Mouse (Mus musculus): ENCODE results near the gene Tigit. TPM values are rescaled to one million over a fixed set of nuclear protein-coding genes. Genes with fewer than 3 reads are reported as not detected.

The Tigit gene
- not detected in 2 replicates for polyA plus RNA-seq (2014; fragmentation: Nextera tagmentation; extraction: Ambion mirVana)

GRCm38 (mm10) chr16:43663978-43664579, at the start of gene Tigit:
Tigit (minus strand) TSS chr16:43664146.
- Histone ChIP-seq H3K9ac (replicated peaks; ENCODE audit: low read depth, low read length) (no peak within 1 kb of the TSS), H3K4me3 (ENCODE audit: low read depth, low read length) (no peak within 1 kb of the TSS), H3K9me3 (ENCODE audit: control insufficient read depth, low read depth, low read length) (no peaks in the 10 kb centered on the region), H3K4me1 (ENCODE audit: control insufficient read depth, insufficient read depth, low read length) (no peaks in the 10 kb centered on the region), H3K27me3 (ENCODE audit: control insufficient read depth, insufficient read depth, low read length) (no peaks in the 10 kb centered on the region), H3K4me2 (replicated peaks; ENCODE audit: low read depth, low read length) (no peak within 1 kb of the TSS), H3K27ac (ENCODE audit: low read length) (no peak within 1 kb of the TSS), H3K36me3 (ENCODE audit: control insufficient read depth, insufficient read depth, low read length) (no peaks in the 10 kb centered on the region)
- WGBS = 57% methylated on average over 7 of the region's 7 CpGs
- ATAC-seq (ENCODE audit: insufficient number of reproducible peaks, insufficient read depth, low FRiP score, low read depth) = no peak

DNA sequence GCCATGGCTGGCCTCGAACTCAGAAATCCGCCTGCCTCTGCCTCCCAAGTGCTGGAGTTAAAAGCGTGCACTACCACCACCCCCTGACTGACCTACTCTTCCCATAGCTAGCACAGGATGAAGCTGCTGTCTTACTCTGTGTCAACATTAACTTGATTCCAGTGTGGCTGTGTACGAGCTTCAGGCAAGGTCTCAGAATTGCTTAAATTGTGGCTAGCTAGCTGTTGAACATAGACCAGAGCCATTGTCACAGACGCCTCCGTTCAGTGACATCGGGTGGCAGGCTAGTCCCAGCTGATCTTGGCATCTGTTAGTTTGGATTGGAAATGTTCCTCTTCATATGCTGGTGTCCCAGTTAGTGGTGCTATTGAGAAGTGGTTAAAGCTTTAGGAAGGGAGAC, 47.4 kb upstream of the Tigit start:
- H3K36me3 ChIP-seq (ENCODE audit: control insufficient read depth, insufficient read depth, low read length) = no peaks in the 10 kb centered on the region
- no peak overlapping the region for H3K4me2 ChIP-seq (replicated peaks; ENCODE audit: low read depth, low read length)
- ATAC-seq (ENCODE audit: insufficient number of reproducible peaks, insufficient read depth, low FRiP score, low read depth) = no peak
- H3K27me3 ChIP-seq (ENCODE audit: control insufficient read depth, insufficient read depth, low read length) = no peaks in the 10 kb centered on the region
- no peaks in the 10 kb centered on the region for H3K9me3 ChIP-seq (ENCODE audit: control insufficient read depth, low read depth, low read length)
- H3K27ac ChIP-seq (ENCODE audit: low read length) = no peak overlapping the region
- 92% methylated on average over 7 of the region's 7 CpGs for WGBS
- no peaks in the 10 kb centered on the region for H3K4me1 ChIP-seq (ENCODE audit: control insufficient read depth, insufficient read depth, low read length)
- H3K4me3 ChIP-seq (ENCODE audit: low read depth, low read length) = no peak overlapping the region
- H3K9ac ChIP-seq (replicated peaks; ENCODE audit: low read depth, low read length) = no peak overlapping the region

GRCm38 (mm10) chr16:43710651-43711050, 46.7 kb upstream of the Tigit start:
- WGBS = 80% methylated on average over 11 of the region's 11 CpGs
- H3K4me1 ChIP-seq (ENCODE audit: control insufficient read depth, insufficient read depth, low read length) = no peaks in the 10 kb centered on the region
- no peaks in the 10 kb centered on the region for H3K27me3 ChIP-seq (ENCODE audit: control insufficient read depth, insufficient read depth, low read length)
- ATAC-seq (ENCODE audit: insufficient number of reproducible peaks, insufficient read depth, low FRiP score, low read depth) = no peak
- no peak overlapping the region for H3K9ac ChIP-seq (replicated peaks; ENCODE audit: low read depth, low read length)
- no peaks in the 10 kb centered on the region for H3K9me3 ChIP-seq (ENCODE audit: control insufficient read depth, low read depth, low read length)
- no peaks in the 10 kb centered on the region for H3K36me3 ChIP-seq (ENCODE audit: control insufficient read depth, insufficient read depth, low read length)
- no peak overlapping the region for H3K4me3 ChIP-seq (ENCODE audit: low read depth, low read length)
- H3K27ac ChIP-seq (ENCODE audit: low read length) = no peak overlapping the region
- H3K4me2 ChIP-seq (replicated peaks; ENCODE audit: low read depth, low read length) = no peak overlapping the region

GRCm38 (mm10) chr16:43710134-43710475, 46.2 kb upstream of the Tigit start:
- no peak overlapping the region for H3K4me2 ChIP-seq (replicated peaks; ENCODE audit: low read depth, low read length)
- H3K9ac ChIP-seq (replicated peaks; ENCODE audit: low read depth, low read length) = no peak overlapping the region
- no peak overlapping the region for H3K27ac ChIP-seq (ENCODE audit: low read length)
- ATAC-seq (ENCODE audit: insufficient number of reproducible peaks, insufficient read depth, low FRiP score, low read depth) = no peak
- WGBS = 73% methylated on average over 6 of the region's 6 CpGs
- H3K4me3 ChIP-seq (ENCODE audit: low read depth, low read length) = no peak overlapping the region
- H3K4me1 ChIP-seq (ENCODE audit: control insufficient read depth, insufficient read depth, low read length) = no peaks in the 10 kb centered on the region
- H3K9me3 ChIP-seq (ENCODE audit: control insufficient read depth, low read depth, low read length) = no peaks in the 10 kb centered on the region
- no peaks in the 10 kb centered on the region for H3K36me3 ChIP-seq (ENCODE audit: control insufficient read depth, insufficient read depth, low read length)
- H3K27me3 ChIP-seq (ENCODE audit: control insufficient read depth, insufficient read depth, low read length) = no peaks in the 10 kb centered on the region

DNA sequence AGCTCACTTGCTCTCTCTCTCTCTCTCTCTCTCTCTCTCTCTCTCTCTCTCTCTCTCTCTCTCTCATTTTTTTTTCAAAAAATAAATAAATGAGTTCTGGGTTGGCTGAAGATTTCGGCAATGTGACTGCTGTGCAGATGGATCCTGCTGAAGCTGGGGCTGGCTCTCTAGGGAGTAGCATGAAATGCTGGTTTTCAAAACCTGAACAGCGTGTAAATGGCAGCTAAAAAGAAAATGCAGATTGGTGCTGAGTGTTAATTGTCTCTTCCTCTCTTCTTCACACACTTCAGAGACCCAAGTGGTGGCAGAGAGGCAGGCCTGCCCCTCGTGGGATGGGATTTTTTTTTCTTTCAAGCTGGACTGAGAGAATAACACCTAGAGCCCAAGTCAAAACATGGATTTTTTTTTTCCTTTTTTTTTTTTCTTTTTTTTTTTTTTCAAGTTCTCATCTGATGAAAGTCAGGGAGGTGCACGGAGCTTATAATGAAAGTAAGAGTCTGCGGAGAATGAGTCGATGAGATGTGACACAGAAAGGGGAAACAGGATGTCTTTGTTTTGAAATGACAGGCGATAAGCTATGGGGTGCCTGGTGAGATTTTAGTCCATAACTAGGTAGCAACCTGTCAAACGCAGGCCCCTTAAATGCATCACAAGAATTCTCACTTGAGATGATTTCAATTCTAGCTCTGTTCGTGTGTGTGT, 45.6 kb upstream of the Tigit start:
- Histone ChIP-seq H3K27me3 (ENCODE audit: control insufficient read depth, insufficient read depth, low read length) (no peaks in the 10 kb centered on the region), H3K27ac (ENCODE audit: low read length) (no peak overlapping the region), H3K36me3 (ENCODE audit: control insufficient read depth, insufficient read depth, low read length) (no peaks in the 10 kb centered on the region), H3K4me1 (ENCODE audit: control insufficient read depth, insufficient read depth, low read length) (no peaks in the 10 kb centered on the region), H3K9ac (replicated peaks; ENCODE audit: low read depth, low read length) (no peak overlapping the region), H3K4me3 (ENCODE audit: low read depth, low read length) (no peak overlapping the region), H3K4me2 (replicated peaks; ENCODE audit: low read depth, low read length) (no peak overlapping the region), H3K9me3 (ENCODE audit: control insufficient read depth, low read depth, low read length) (no peaks in the 10 kb centered on the region)
- WGBS = 52% methylated on average over 9 of the region's 9 CpGs
- ATAC-seq (ENCODE audit: insufficient number of reproducible peaks, insufficient read depth, low FRiP score, low read depth) = no peak

GRCm38 (mm10) chr16:43709062-43709413, 45.1 kb upstream of the Tigit start:
- H3K4me1 ChIP-seq (ENCODE audit: control insufficient read depth, insufficient read depth, low read length) = no peaks in the 10 kb centered on the region
- 65% methylated on average over 15 of the region's 15 CpGs for WGBS
- no peak overlapping the region for H3K27ac ChIP-seq (ENCODE audit: low read length)
- H3K9ac ChIP-seq (replicated peaks; ENCODE audit: low read depth, low read length) = no peak overlapping the region
- no peaks in the 10 kb centered on the region for H3K9me3 ChIP-seq (ENCODE audit: control insufficient read depth, low read depth, low read length)
- H3K27me3 ChIP-seq (ENCODE audit: control insufficient read depth, insufficient read depth, low read length) = no peaks in the 10 kb centered on the region
- no peak for ATAC-seq (ENCODE audit: insufficient number of reproducible peaks, insufficient read depth, low FRiP score, low read depth)
- H3K4me3 ChIP-seq (ENCODE audit: low read depth, low read length) = no peak overlapping the region
- no peak overlapping the region for H3K4me2 ChIP-seq (replicated peaks; ENCODE audit: low read depth, low read length)
- no peaks in the 10 kb centered on the region for H3K36me3 ChIP-seq (ENCODE audit: control insufficient read depth, insufficient read depth, low read length)

GRCm38 (mm10) chr16:43708335-43709061, 44.6 kb upstream of the Tigit start:
- H3K4me1 ChIP-seq (ENCODE audit: control insufficient read depth, insufficient read depth, low read length) = no peaks in the 10 kb centered on the region
- no peak overlapping the region for H3K4me3 ChIP-seq (ENCODE audit: low read depth, low read length)
- 66% methylated on average over 13 of the region's 13 CpGs for WGBS
- H3K27ac ChIP-seq (ENCODE audit: low read length) = no peak overlapping the region
- no peaks in the 10 kb centered on the region for H3K27me3 ChIP-seq (ENCODE audit: control insufficient read depth, insufficient read depth, low read length)
- no peak for ATAC-seq (ENCODE audit: insufficient number of reproducible peaks, insufficient read depth, low FRiP score, low read depth)
- H3K36me3 ChIP-seq (ENCODE audit: control insufficient read depth, insufficient read depth, low read length) = no peaks in the 10 kb centered on the region
- H3K9ac ChIP-seq (replicated peaks; ENCODE audit: low read depth, low read length) = no peak overlapping the region
- H3K4me2 ChIP-seq (replicated peaks; ENCODE audit: low read depth, low read length) = no peak overlapping the region
- no peaks in the 10 kb centered on the region for H3K9me3 ChIP-seq (ENCODE audit: control insufficient read depth, low read depth, low read length)

DNA sequence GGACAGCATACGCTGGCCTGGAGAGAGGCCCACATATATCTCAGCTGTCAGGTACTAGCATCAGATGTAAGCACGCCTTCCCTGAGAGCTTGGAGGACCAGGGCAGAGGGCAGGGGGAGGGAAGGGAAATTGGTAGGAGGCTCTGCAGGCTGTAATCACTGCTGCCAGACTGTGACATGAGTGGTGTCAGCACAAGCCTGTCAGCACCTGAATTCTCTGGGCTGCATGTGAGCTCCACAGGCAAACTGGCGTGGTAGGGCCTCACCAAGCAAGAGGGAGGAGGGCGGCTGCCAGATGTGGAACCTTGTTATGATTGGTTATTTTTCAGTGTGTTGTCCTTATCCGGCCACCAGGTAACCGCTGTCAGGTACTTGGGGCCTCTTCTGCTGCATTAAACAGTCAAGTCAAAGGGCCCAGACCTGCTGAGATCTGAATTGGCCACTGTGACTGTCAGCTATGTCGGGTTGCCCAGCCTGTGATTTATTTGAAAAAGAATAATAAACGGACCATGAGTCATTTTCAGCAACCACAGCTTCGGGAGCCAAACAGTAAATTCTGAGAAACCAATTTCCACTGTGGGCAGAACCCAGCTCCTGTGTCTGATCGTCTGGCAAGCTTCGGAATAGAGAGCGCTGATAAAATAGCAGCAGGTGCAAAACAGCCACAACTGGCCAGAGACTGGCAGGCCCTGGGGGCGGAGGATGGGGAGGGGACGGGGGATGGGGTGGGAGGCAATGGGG, 38.0 kb upstream of the Tigit start:
- Histone ChIP-seq H3K9me3 (ENCODE audit: control insufficient read depth, low read depth, low read length) (no peaks in the 10 kb centered on the region), H3K4me3 (ENCODE audit: low read depth, low read length) (no peak overlapping the region), H3K9ac (replicated peaks; ENCODE audit: low read depth, low read length) (no peak overlapping the region), H3K4me1 (ENCODE audit: control insufficient read depth, insufficient read depth, low read length) (no peaks in the 10 kb centered on the region), H3K27me3 (ENCODE audit: control insufficient read depth, insufficient read depth, low read length) (no peaks in the 10 kb centered on the region), H3K36me3 (ENCODE audit: control insufficient read depth, insufficient read depth, low read length) (no peaks in the 10 kb centered on the region), H3K27ac (ENCODE audit: low read length) (no peak overlapping the region), H3K4me2 (replicated peaks; ENCODE audit: low read depth, low read length) (no peak overlapping the region)
- no peak for ATAC-seq (ENCODE audit: insufficient number of reproducible peaks, insufficient read depth, low FRiP score, low read depth)
- 51% methylated on average over 14 of the region's 14 CpGs for WGBS
